Mouse (Mus musculus) liver, postnatal 0 days (tissue): Measurements from ENCODE around the gene 4933403O08Rik.

ENCODE experiments used
- CTCF ChIP-seq: sonication (generic); IDR thresholded peaks from 2 replicates; pipeline ENCODE4 v1.5.1; 2016; ENCODE audit warnings: antibody characterized with exemption, low read depth
- EP300 ChIP-seq: IDR thresholded peaks from 2 replicates; pipeline ENCODE4 v1.6.1; 2016; ENCODE audit warnings: antibody characterized with exemption, low read depth, mild to moderate bottlenecking

- TF ChIP-seq CTCF (no peak), EP300 (no peak)
Observed at GRCm38 (mm10) chrX:112255513-112255912, 16.7 kb downstream of the 4933403O08Rik start.
